Mouse (Mus musculus) liver, postnatal 0 days (tissue): ENCODE results near the gene Anxa6. TPM values are rescaled to one million over a fixed set of nuclear protein-coding genes. Genes with fewer than 3 reads are reported as not detected.

ENCODE experiments used
- ATAC-seq: fragments of 200-750 bp; cut with Nextera tagmentation; 2 replicates; pipeline ENCODE4 v1.8.0; 2017; ENCODE audit warnings: mild to moderate bottlenecking, moderate library complexity
- DNase-seq: peaks from one replicate; pipeline ENCODE4 v3.0.0-alpha.2; 2016
- H3K27ac ChIP-seq: fragments of 300-500 bp; sonication (generic); 2 replicates; pipeline ENCODE4 v1.5.1; 2014; ENCODE audit warnings: antibody characterized with exemption, moderate library complexity, mild to moderate bottlenecking, low read depth
- H3K27me3 ChIP-seq: fragments of 300-500 bp; sonication (generic); 2 replicates; pipeline ENCODE4 v1.6.1; 2014; ENCODE audit warnings: low read length, control low read depth, mixed read lengths; ENCODE audit not compliant: insufficient read depth
- H3K36me3 ChIP-seq: fragments of 300-500 bp; sonication (generic); replicated peaks from 2 replicates; pipeline ENCODE4 v1.6.1; 2014; ENCODE audit warnings: mild to moderate bottlenecking, control low read depth, low read length, moderate library complexity, mixed read lengths; ENCODE audit not compliant: insufficient read depth
- H3K4me1 ChIP-seq: fragments of 300-500 bp; sonication (generic); 2 replicates; pipeline ENCODE4 v1.6.1; 2014; ENCODE audit warnings: antibody characterized with exemption, mild to moderate bottlenecking, control low read depth; ENCODE audit not compliant: insufficient read depth
- H3K4me2 ChIP-seq: fragments of 300-500 bp; sonication (generic); 2 replicates; pipeline ENCODE4 v1.6.1; 2014; ENCODE audit warnings: low read depth, mild to moderate bottlenecking, low read length, moderate library complexity, mixed read lengths
- H3K4me3 ChIP-seq: fragments of 300-500 bp; sonication (generic); 2 replicates; pipeline ENCODE4 v1.5.1; 2014; ENCODE audit warnings: low read depth, low read length
- H3K9ac ChIP-seq: fragments of 300-500 bp; sonication (generic); replicated peaks from 2 replicates; pipeline ENCODE4 v1.6.1; 2014; ENCODE audit warnings: mild to moderate bottlenecking, moderate library complexity
- H3K9me3 ChIP-seq: fragments of 300-500 bp; sonication (generic); 2 replicates; pipeline ENCODE4 v1.6.1; 2016; ENCODE audit warnings: mild to moderate bottlenecking, control low read depth, low read length, mixed read lengths
- CTCF ChIP-seq: sonication (generic); IDR thresholded peaks from 2 replicates; pipeline ENCODE4 v1.5.1; 2016; ENCODE audit warnings: antibody characterized with exemption, low read depth
- EP300 ChIP-seq: IDR thresholded peaks from 2 replicates; pipeline ENCODE4 v1.6.1; 2016; ENCODE audit warnings: antibody characterized with exemption, low read depth, mild to moderate bottlenecking
- WGBS: fragments of 180-500 bp; shearing (Covaris S2); extraction: QIAGEN DNeasy Blood & Tissue Kit; methylation state at CpG from one replicate; pipeline ENCODE4 v1.1.7; 2014; ENCODE audit not compliant: insufficient replicate concordance; 5-methylcytosine and 5-hydroxymethylcytosine counted together
- polyA plus RNA-seq: library from polyadenylated mRNA; unstranded; fragments of >200 nt; fragmentation: Nextera tagmentation; extraction: Ambion mirVana; gene quantifications from 2 replicates; pipeline ENCODE4 v1.2.1, GENCODE M21; 2015

Gene Anxa6
- polyA plus RNA-seq, 1 experiment from 2014 or later, result 47.5 TPM

DNA sequence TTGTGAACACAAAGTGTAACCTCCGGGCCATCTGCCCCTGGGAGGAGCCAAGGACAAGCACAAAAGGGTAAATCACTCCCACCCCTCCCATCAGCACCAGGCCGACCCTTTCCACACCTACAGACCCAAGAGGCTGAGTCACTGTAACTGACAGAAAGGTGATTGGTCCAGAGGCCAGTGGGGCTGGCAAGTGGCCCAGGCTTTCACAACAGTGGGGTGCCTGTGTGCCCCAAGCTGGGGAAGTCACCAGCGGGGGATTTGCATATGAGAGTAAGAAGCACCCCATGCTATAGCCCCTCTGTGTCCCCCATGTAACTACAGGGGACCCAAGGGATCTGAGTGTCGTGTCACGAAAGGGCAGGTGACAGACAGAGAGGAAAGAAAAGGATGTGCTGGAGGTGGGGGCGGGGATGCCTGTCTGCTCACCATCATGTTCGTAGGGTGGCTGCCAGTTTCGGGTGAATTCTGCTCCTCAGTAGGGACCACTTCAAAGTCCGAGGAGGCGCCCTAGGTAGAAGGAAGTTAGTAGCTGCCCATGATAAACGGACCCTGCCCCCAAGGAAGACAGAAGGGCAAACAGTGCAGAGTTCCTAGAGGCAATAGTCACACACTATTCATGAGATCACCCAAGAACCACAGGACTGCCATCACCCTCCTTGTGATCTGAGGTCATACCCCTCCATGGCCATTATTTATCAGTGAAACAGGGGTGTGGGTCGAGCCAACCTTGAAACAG, 97.0 kb downstream of the Anxa6 start:
- no peak overlapping the region for H3K4me3 ChIP-seq
- ATAC-seq (peak; percentile 77), DNase-seq (peak; percentile 77)
- peak overlapping the region; percentile 20; the same call in 1 of the 2 replicates for H3K4me2 ChIP-seq
- H3K4me1 ChIP-seq, result peaks cover 16% of the 10 kb centered on the region
- H3K9me3 ChIP-seq, result no peaks in the 10 kb centered on the region
- no peaks in the 10 kb centered on the region for H3K27me3 ChIP-seq
- H3K36me3 ChIP-seq, result peaks cover 34% of the 10 kb centered on the region
- 38% methylated on average over 12 of the region's 12 CpGs for WGBS
- TF ChIP-seq EP300 (no peak), CTCF (no peak)
- H3K27ac ChIP-seq, result peak overlapping the region; percentile 46
- no peak overlapping the region for H3K9ac ChIP-seq

GRCm38 (mm10) chr11:54934198-54934597, 99.0 kb downstream of the Anxa6 start:
- Histone ChIP-seq H3K9ac (no peak overlapping the region), H3K4me3 (no peak overlapping the region), H3K4me1 (peaks cover 16% of the 10 kb centered on the region), H3K27me3 (no peaks in the 10 kb centered on the region), H3K36me3 (peaks cover 45% of the 10 kb centered on the region), H3K4me2 (no peak overlapping the region), H3K27ac (no peak overlapping the region), H3K9me3 (no peaks in the 10 kb centered on the region)
- no peak for TF ChIP-seq EP300
- no peak for TF ChIP-seq CTCF
- ATAC-seq, result no peak
- 71% methylated on average over 7 of the region's 7 CpGs for WGBS
- DNase-seq, result no peak

GRCm38 (mm10) chr11:54932540-54932939, 100.7 kb downstream of the Anxa6 start:
- no peaks in the 10 kb centered on the region for H3K27me3 ChIP-seq
- H3K4me3 ChIP-seq, result no peak overlapping the region
- H3K36me3 ChIP-seq, result peaks cover 49% of the 10 kb centered on the region
- TF ChIP-seq CTCF, result no peak
- TF ChIP-seq EP300, result no peak
- H3K4me2 ChIP-seq, result no peak overlapping the region
- no peak overlapping the region for H3K9ac ChIP-seq
- H3K4me1 ChIP-seq, result peaks cover 16% of the 10 kb centered on the region
- DNase-seq (no peak), ATAC-seq (no peak)
- 81% methylated on average over 6 of the region's 6 CpGs for WGBS
- H3K9me3 ChIP-seq, result no peaks in the 10 kb centered on the region
- H3K27ac ChIP-seq, result no peak overlapping the region

GRCm38 (mm10) chr11:54931405-54932093, 101.7 kb downstream of the Anxa6 start:
- no peaks in the 10 kb centered on the region for H3K9me3 ChIP-seq
- DNase-seq, result peak; percentile 59
- H3K27me3 ChIP-seq, result no peaks in the 10 kb centered on the region

GRCm38 (mm10) chr11:54930318-54930979, 102.8 kb downstream of the Anxa6 start:
- no peaks in the 10 kb centered on the region for H3K9me3 ChIP-seq
- no peak overlapping the region for H3K4me3 ChIP-seq
- H3K4me1 ChIP-seq, result peaks cover 2% of the 10 kb centered on the region
- ATAC-seq (no peak), DNase-seq (peak; percentile 62)
- no peaks in the 10 kb centered on the region for H3K27me3 ChIP-seq
- no peak overlapping the region for H3K27ac ChIP-seq
- no peak overlapping the region for H3K4me2 ChIP-seq
- H3K9ac ChIP-seq, result no peak overlapping the region
- H3K36me3 ChIP-seq, result peaks cover 60% of the 10 kb centered on the region
- TF ChIP-seq EP300 (no peak), CTCF (peak; percentile 75)
- 66% methylated on average over 7 of the region's 7 CpGs for WGBS

More at GRCm38 (mm10) chr11:54931405-54932093, 101.7 kb downstream of the Anxa6 start:
- Histone ChIP-seq H3K9ac (no peak overlapping the region), H3K36me3 (peaks cover 53% of the 10 kb centered on the region), H3K4me2 (no peak overlapping the region), H3K4me3 (no peak overlapping the region), H3K27ac (no peak overlapping the region), H3K4me1 (peaks cover 9% of the 10 kb centered on the region)
- peak; percentile 81 for TF ChIP-seq CTCF
- no peak for TF ChIP-seq EP300
- 63% methylated on average over 5 of the region's 5 CpGs for WGBS
- ATAC-seq, result no peak

DNA sequence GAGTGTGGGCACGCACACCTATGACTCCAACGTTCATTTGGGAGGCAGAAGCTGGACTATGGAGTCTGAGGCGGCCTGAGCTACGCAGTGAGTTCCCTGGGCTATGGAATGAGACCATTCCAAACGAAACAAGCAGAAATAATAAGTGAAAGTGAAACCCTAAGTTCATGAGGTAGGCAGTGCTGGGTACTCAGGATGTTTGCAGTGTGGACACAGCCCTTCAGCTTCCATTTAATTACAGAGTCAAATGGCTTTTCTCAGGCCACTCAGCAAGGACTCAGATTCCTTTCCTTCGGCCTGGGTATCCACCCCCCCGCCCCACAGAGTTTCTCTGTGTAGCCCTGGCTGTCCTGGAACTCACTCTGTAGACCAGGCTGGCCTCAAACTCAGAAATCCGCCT, 103.5 kb downstream of the Anxa6 start:
- no peak for ATAC-seq
- Histone ChIP-seq H3K9ac (no peak overlapping the region), H3K9me3 (no peaks in the 10 kb centered on the region), H3K27ac (no peak overlapping the region), H3K4me3 (no peak overlapping the region), H3K4me1 (no peaks in the 10 kb centered on the region), H3K36me3 (peaks cover 59% of the 10 kb centered on the region), H3K27me3 (no peaks in the 10 kb centered on the region), H3K4me2 (no peak overlapping the region)
- TF ChIP-seq CTCF, result no peak
- no peak for TF ChIP-seq EP300
- WGBS, result 88% methylated on average over 8 of the region's 8 CpGs
- no peak for DNase-seq
